Comparison of ENCODE assay signal across 14 mouse cellular contexts in the genomic region with DNA sequence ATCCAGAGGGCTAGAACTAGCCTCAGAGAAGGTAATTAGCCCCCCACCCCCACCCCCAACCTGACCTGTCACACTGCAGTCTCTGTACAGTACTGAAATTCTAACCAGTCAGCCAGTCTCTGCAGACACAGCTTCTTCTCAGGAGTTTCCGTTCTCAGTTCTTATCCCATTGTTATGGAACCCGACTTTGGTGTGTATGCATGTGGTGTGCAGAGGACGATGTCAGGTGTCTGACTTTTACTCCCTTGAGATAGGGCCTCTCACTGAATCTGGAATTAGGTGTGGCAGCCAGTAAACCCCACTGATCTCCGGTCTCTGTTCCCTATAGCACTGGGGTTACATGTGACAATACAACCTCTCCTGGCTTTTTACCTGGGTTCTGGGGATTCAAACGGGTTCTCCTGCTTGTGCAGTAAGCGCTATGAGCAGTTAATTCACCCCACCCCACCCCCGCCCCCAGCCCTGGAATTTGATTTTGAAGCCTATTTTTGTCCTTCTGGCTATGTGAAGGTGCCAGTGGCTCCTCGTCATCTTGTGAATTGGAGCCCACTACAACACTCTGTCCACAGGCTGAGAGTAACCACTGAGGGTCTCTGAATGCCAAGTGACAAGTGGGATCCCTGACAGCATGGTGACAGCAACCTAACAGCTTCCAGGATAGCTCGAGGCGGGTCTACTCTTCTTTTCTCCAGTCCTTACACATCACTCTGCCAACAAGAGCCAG.
A peak's percentile ranks its signal among the peaks of the same experiment; 100 is the strongest.
DNase-seq lines count a peak whose midpoint lies in the region; ATAC-seq lines count a peak whose summit lies in the region.
"Had no signal": no experiment of that assay in that cellular context is flagged by ENCODE, and none has a peak within 500 bp of the region (broad histone marks: within the 10 kb centered on the region; RNA-seq: fewer than 3 reads in every experiment).

No protein-coding gene starts in this region.

- H3K4me1 ChIP-seq in embryonic facial prominence, embryonic 11.5 days (ENCODE audit: control insufficient read depth, insufficient read depth, low read length) = no peaks in the 10 kb centered on the region
- peaks cover 13% of the 10 kb centered on the region for H3K4me1 ChIP-seq in embryonic facial prominence, embryonic 10.5 days
- H3K4me1 ChIP-seq in hindbrain, embryonic 11.5 days (replicated peaks; ENCODE audit: control insufficient read depth, insufficient read depth, low read length) = no peaks in the 10 kb centered on the region
- peaks cover 7% of the 10 kb centered on the region; the same call in 1 of the 2 replicates for H3K4me1 ChIP-seq in hindbrain, embryonic 12.5 days
- H3K4me1 ChIP-seq in midbrain, embryonic 13.5 days (replicated peaks) = peaks cover 9% of the 10 kb centered on the region; the same call in 1 of the 2 replicates
- no peaks in the 10 kb centered on the region for H3K4me1 ChIP-seq in midbrain, embryonic 16.5 days (ENCODE audit: control insufficient read depth, insufficient read depth, low read length)
- H3K4me1 ChIP-seq in forebrain, embryonic 15.5 days = no peaks in the 10 kb centered on the region; the same call in 1 of the 2 replicates
- H3K4me1 ChIP-seq: embryonic facial prominence, embryonic 12.5 days; stomach, embryonic 15.5 days had no signal

- H3K9ac ChIP-seq in embryonic facial prominence, embryonic 11.5 days (replicated peaks; ENCODE audit: low read length) = no peak overlapping the region
- no peak overlapping the region for H3K9ac ChIP-seq in hindbrain, embryonic 11.5 days (ENCODE audit: low read depth, low read length)
- H3K9ac ChIP-seq in hindbrain, embryonic 12.5 days = no peak overlapping the region
- H3K9ac ChIP-seq in midbrain, embryonic 13.5 days (replicated peaks) = no peak overlapping the region
- no peak overlapping the region for H3K9ac ChIP-seq in midbrain, embryonic 16.5 days (ENCODE audit: low read depth, low read length)
- no peak overlapping the region for H3K9ac ChIP-seq in forebrain, embryonic 15.5 days (replicated peaks)
- H3K9ac ChIP-seq: embryonic facial prominence, embryonic 12.5 days; hindbrain, embryonic 15.5 days; liver, embryonic 14.5 days; stomach, embryonic 15.5 days had no signal

- no peak overlapping the region for H3K4me3 ChIP-seq in embryonic facial prominence, embryonic 11.5 days (ENCODE audit: low read depth, low read length)
- no peak overlapping the region for H3K4me3 ChIP-seq in embryonic facial prominence, embryonic 10.5 days
- H3K4me3 ChIP-seq in hindbrain, embryonic 11.5 days (ENCODE audit: low read depth, low read length) = no peak overlapping the region
- no peak overlapping the region for H3K4me3 ChIP-seq in hindbrain, embryonic 12.5 days
- H3K4me3 ChIP-seq in midbrain, embryonic 13.5 days (replicated peaks) = no peak overlapping the region
- H3K4me3 ChIP-seq in midbrain, embryonic 16.5 days (ENCODE audit: low read depth, low read length) = no peak overlapping the region
- no peak overlapping the region for H3K4me3 ChIP-seq in forebrain, embryonic 15.5 days
- H3K4me3 ChIP-seq: embryonic facial prominence, embryonic 12.5 days; erythroblast, embryonic 14.5 days; hindbrain, embryonic 15.5 days; stomach, embryonic 15.5 days had no signal

- ATAC-seq in embryonic facial prominence, embryonic 11.5 days (replicated peaks; ENCODE audit: insufficient number of reproducible peaks, low FRiP score, low TSS enrichment, low read depth) = 0 out of 2 replicates have a peak, but pooled peaks have one; percentile 8
- ATAC-seq in hindbrain, embryonic 11.5 days (ENCODE audit: low FRiP score) = 0 out of 2 replicates have a peak, but pooled peaks have one; percentile 30
- no peak for ATAC-seq in hindbrain, embryonic 12.5 days (ENCODE audit: low FRiP score)
- ATAC-seq in midbrain, embryonic 13.5 days = 0 out of 2 replicates have a peak, but pooled peaks have one; percentile 25
- no peak; the same call in 1 of the 2 replicates for ATAC-seq in midbrain, embryonic 16.5 days
- ATAC-seq in forebrain, embryonic 15.5 days (replicated peaks) = peak; percentile 11; the same call in 1 of the 2 replicates
- ATAC-seq: intestine, postnatal 0 days had no signal

- WGBS in embryonic facial prominence, embryonic 11.5 days = 74% methylated on average over 10 of the region's 10 CpGs
- WGBS in embryonic facial prominence, embryonic 10.5 days = 74% methylated on average over 10 of the region's 10 CpGs
- 75% methylated on average over 10 of the region's 10 CpGs for WGBS in hindbrain, embryonic 11.5 days
- 72% methylated on average over 10 of the region's 10 CpGs for whole genome bisulfite sequencing in hindbrain, embryonic 12.5 days
- 75% methylated on average over 10 of the region's 10 CpGs for WGBS in midbrain, embryonic 13.5 days
- 82% methylated on average over 10 of the region's 10 CpGs for WGBS in midbrain, embryonic 16.5 days
- WGBS in forebrain, embryonic 15.5 days = 62% methylated on average over 10 of the region's 10 CpGs

- no peak for DNase-seq in embryonic facial prominence, embryonic 11.5 days (ENCODE audit: low spot score)
- DNase-seq in embryonic facial prominence, embryonic 10.5 days (ENCODE audit: low spot score) = no peak
- no peak for DNase-seq in hindbrain, embryonic 11.5 days (ENCODE audit: low spot score)
- DNase-seq in right cerebral cortex, postnatal 4 days = no peak

- no peak overlapping the region for H3K4me2 ChIP-seq in embryonic facial prominence, embryonic 11.5 days (ENCODE audit: low read depth, low read length)
- H3K4me2 ChIP-seq in hindbrain, embryonic 11.5 days (replicated peaks; ENCODE audit: low read depth, low read length) = no peak overlapping the region
- no peak overlapping the region for H3K4me2 ChIP-seq in hindbrain, embryonic 12.5 days (replicated peaks)
- no peak overlapping the region for H3K4me2 ChIP-seq in midbrain, embryonic 13.5 days (replicated peaks)
- no peak overlapping the region for H3K4me2 ChIP-seq in midbrain, embryonic 16.5 days (ENCODE audit: low read length)
- no peak overlapping the region for H3K4me2 ChIP-seq in forebrain, embryonic 15.5 days (replicated peaks)
- H3K4me2 ChIP-seq: embryonic facial prominence, embryonic 12.5 days; hindbrain, embryonic 15.5 days; stomach, embryonic 15.5 days had no signal

- no peaks in the 10 kb centered on the region for H3K27me3 ChIP-seq in embryonic facial prominence, embryonic 11.5 days (ENCODE audit: control insufficient read depth, insufficient read depth, low read length)
- H3K27me3 ChIP-seq in embryonic facial prominence, embryonic 10.5 days (replicated peaks; ENCODE audit: low read depth, poor library complexity, severe bottlenecking) = 0 out of 2 replicates have a peak, but pooled peaks cover 4% of the 10 kb centered on the region
- H3K27me3 ChIP-seq in hindbrain, embryonic 11.5 days (ENCODE audit: control insufficient read depth, insufficient read depth, low read length) = no peaks in the 10 kb centered on the region
- H3K27me3 ChIP-seq in hindbrain, embryonic 12.5 days = no peaks in the 10 kb centered on the region
- no peaks in the 10 kb centered on the region for H3K27me3 ChIP-seq in midbrain, embryonic 13.5 days
- H3K27me3 ChIP-seq in midbrain, embryonic 16.5 days (ENCODE audit: control insufficient read depth, insufficient read depth, low read depth, low read length) = no peaks in the 10 kb centered on the region
- no peaks in the 10 kb centered on the region for H3K27me3 ChIP-seq in forebrain, embryonic 15.5 days
- H3K27me3 ChIP-seq: embryonic facial prominence, embryonic 12.5 days; hindbrain, embryonic 15.5 days; stomach, embryonic 15.5 days had no signal

- H3K27ac ChIP-seq in embryonic facial prominence, embryonic 11.5 days (replicated peaks; ENCODE audit: low read depth, low read length) = no peak overlapping the region
- H3K27ac ChIP-seq in embryonic facial prominence, embryonic 10.5 days (replicated peaks) = no peak overlapping the region
- no peak overlapping the region for H3K27ac ChIP-seq in hindbrain, embryonic 11.5 days (ENCODE audit: low read depth, low read length)
- no peak overlapping the region for H3K27ac ChIP-seq in hindbrain, embryonic 12.5 days
- H3K27ac ChIP-seq in midbrain, embryonic 13.5 days = no peak overlapping the region
- H3K27ac ChIP-seq in midbrain, embryonic 16.5 days (ENCODE audit: low read length) = no peak overlapping the region
- no peak overlapping the region for H3K27ac ChIP-seq in forebrain, embryonic 15.5 days (replicated peaks)
- H3K27ac ChIP-seq: embryonic facial prominence, embryonic 12.5 days; hindbrain, embryonic 15.5 days; liver, embryonic 14.5 days; stomach, embryonic 15.5 days had no signal

- no peaks in the 10 kb centered on the region for H3K36me3 ChIP-seq in embryonic facial prominence, embryonic 11.5 days (replicated peaks; ENCODE audit: control insufficient read depth, insufficient read depth, low read depth, low read length)
- no peaks in the 10 kb centered on the region for H3K36me3 ChIP-seq in embryonic facial prominence, embryonic 10.5 days (replicated peaks)
- no peaks in the 10 kb centered on the region for H3K36me3 ChIP-seq in hindbrain, embryonic 11.5 days (ENCODE audit: control insufficient read depth, insufficient read depth, low read length)
- H3K36me3 ChIP-seq in hindbrain, embryonic 12.5 days = no peaks in the 10 kb centered on the region
- H3K36me3 ChIP-seq in midbrain, embryonic 13.5 days = no peaks in the 10 kb centered on the region
- H3K36me3 ChIP-seq in midbrain, embryonic 16.5 days (ENCODE audit: control insufficient read depth, insufficient read depth, low read length) = no peaks in the 10 kb centered on the region
- no peaks in the 10 kb centered on the region for H3K36me3 ChIP-seq in forebrain, embryonic 15.5 days
- H3K36me3 ChIP-seq: embryonic facial prominence, embryonic 12.5 days; hindbrain, embryonic 15.5 days; stomach, embryonic 15.5 days had no signal

- H3K9me3 ChIP-seq in embryonic facial prominence, embryonic 11.5 days (replicated peaks; ENCODE audit: control insufficient read depth, low read length) = no peaks in the 10 kb centered on the region
- no peaks in the 10 kb centered on the region for H3K9me3 ChIP-seq in embryonic facial prominence, embryonic 10.5 days
- no peaks in the 10 kb centered on the region for H3K9me3 ChIP-seq in hindbrain, embryonic 11.5 days (ENCODE audit: control insufficient read depth, low read length)
- H3K9me3 ChIP-seq in hindbrain, embryonic 12.5 days (replicated peaks) = no peaks in the 10 kb centered on the region
- no peaks in the 10 kb centered on the region for H3K9me3 ChIP-seq in midbrain, embryonic 13.5 days
- no peaks in the 10 kb centered on the region for H3K9me3 ChIP-seq in midbrain, embryonic 16.5 days (replicated peaks; ENCODE audit: control insufficient read depth, low read length, poor library complexity, severe bottlenecking)
- no peaks in the 10 kb centered on the region for H3K9me3 ChIP-seq in forebrain, embryonic 15.5 days
- H3K9me3 ChIP-seq: embryonic facial prominence, embryonic 12.5 days; hindbrain, embryonic 15.5 days; stomach, embryonic 15.5 days had no signal

Comparison
In these comparisons a context has a peak if more than half of its experiments do, and no peak if none do; other contexts are left out.
1. ATAC-seq: peak in embryonic facial prominence, embryonic 11.5 days (single experiment), hindbrain, embryonic 11.5 days (single experiment), midbrain, embryonic 13.5 days (single experiment) and forebrain, embryonic 15.5 days (single experiment); none in hindbrain, embryonic 12.5 days (single experiment) and midbrain, embryonic 16.5 days (single experiment).